Mouse (Mus musculus) CH12.LX (cell line): Measurements from ENCODE around the gene Mdga1. TPM values are rescaled to one million over a fixed set of nuclear protein-coding genes. Genes with fewer than 3 reads are reported as not detected.

Source experiments
- DNase-seq: peaks from one replicate; pipeline ENCODE4 v3.0.0-alpha.2; 2013; ENCODE audit errors: extremely low read depth
- H3K27ac ChIP-seq: 2 replicates; pipeline ENCODE4 v1.5.1; 2012; ENCODE audit warnings: low read depth, mild to moderate bottlenecking, control low read depth, moderate library complexity; ENCODE audit not compliant: insufficient read depth
- H3K27me3 ChIP-seq: replicated peaks from 2 replicates; pipeline ENCODE3; 2012; ENCODE audit warnings: inconsistent platforms
- H3K36me3 ChIP-seq, 2 experiments: replicated peaks in 1 of 2; 2 replicates each; pipeline versions ENCODE3 to v1.6.1; 2012; ENCODE audit warnings: inconsistent platforms in 1 of 2, low read length in 1 of 2, mild to moderate bottlenecking in 1 of 2, mixed read lengths in 1 of 2, moderate library complexity in 1 of 2; ENCODE audit not compliant: control insufficient read depth in 1 of 2, insufficient read depth in 1 of 2
- H3K4me1 ChIP-seq, 2 experiments: 2 replicates each; pipeline ENCODE4 v1.6.1; 2012; ENCODE audit warnings: inconsistent platforms in 1 of 2, moderate library complexity in 1 of 2; ENCODE audit not compliant: insufficient read depth in 2 of 2, control insufficient read depth in 1 of 2
- H3K4me2 ChIP-seq: 2 replicates; pipeline ENCODE4 v1.6.1; 2012; ENCODE audit warnings: low read depth, mild to moderate bottlenecking, control low read depth; ENCODE audit not compliant: poor library complexity, insufficient read depth, severe bottlenecking
- H3K4me3 ChIP-seq, 3 experiments: fragments of 150-350 bp in 1 of 3; sonication (generic) in 1 of 3; replicated peaks in 1 of 3; 2 replicates each; pipeline versions ENCODE3 to v1.5.1; 2011 to 2012; ENCODE audit warnings: low read depth in 2 of 3, low read length in 2 of 3, mild to moderate bottlenecking in 2 of 3, moderate library complexity in 2 of 3, control low read depth in 1 of 3, improper control_type of control experiment in 1 of 3, inconsistent platforms in 1 of 3, mixed read lengths in 1 of 3; ENCODE audit not compliant: poor library complexity in 1 of 3
- H3K79me2 ChIP-seq: replicated peaks from 2 replicates; pipeline ENCODE4 v1.6.1; 2012; ENCODE audit warnings: mild to moderate bottlenecking, moderate library complexity; ENCODE audit not compliant: control insufficient read depth, poor library complexity, insufficient read depth, severe bottlenecking; ENCODE audit errors: extremely low read depth
- H3K9ac ChIP-seq: 2 replicates; pipeline ENCODE4 v1.6.1; 2012; ENCODE audit warnings: low read depth, mild to moderate bottlenecking, control low read depth, moderate library complexity; ENCODE audit not compliant: insufficient read depth
- H3K9me3 ChIP-seq: replicated peaks from 2 replicates; pipeline ENCODE3; 2012; ENCODE audit warnings: low read length, inconsistent platforms, mixed read lengths
- BHLHE40 ChIP-seq: IDR thresholded peaks from 2 replicates; pipeline ENCODE4 v1.6.1; 2011; ENCODE audit warnings: mild to moderate bottlenecking, low read depth, low read length, improper control_type of control experiment
- CHD1 ChIP-seq: IDR thresholded peaks from 2 replicates; pipeline ENCODE4 v1.6.1; 2012; ENCODE audit warnings: low read depth, low read length, improper control_type of control experiment, inconsistent platforms
- CTCF ChIP-seq, 2 experiments: IDR thresholded peaks in 1 of 2; conservative IDR thresholded peaks in 1 of 2; 2 replicates each; pipeline ENCODE4 v1.5.1; 2011 to 2012; ENCODE audit warnings: low read depth in 2 of 2, low read length in 2 of 2, improper control_type of control experiment in 1 of 2, inconsistent platforms in 1 of 2, mild to moderate bottlenecking in 1 of 2, moderate library complexity in 1 of 2
- EP300 ChIP-seq: IDR thresholded peaks from 2 replicates; pipeline ENCODE4 v1.6.1; 2011; ENCODE audit warnings: low read length, improper control_type of control experiment
- GABPA ChIP-seq: IDR thresholded peaks from 2 replicates; pipeline ENCODE4 v1.6.1; 2012; ENCODE audit warnings: low read depth, low read length, improper control_type of control experiment, inconsistent platforms; ENCODE audit not compliant: insufficient replicate concordance
- HCFC1 ChIP-seq: IDR thresholded peaks from 2 replicates; pipeline ENCODE4 v1.6.1; 2012; ENCODE audit warnings: low read depth, mild to moderate bottlenecking, inconsistent platforms, low read length, improper control_type of control experiment
- IRF4 ChIP-seq: IDR thresholded peaks from 2 replicates; pipeline ENCODE4 v1.6.1; 2014; ENCODE audit warnings: low read depth, mild to moderate bottlenecking, inconsistent platforms, low read length, improper control_type of control experiment
- MAFK ChIP-seq: IDR thresholded peaks from 2 replicates; pipeline ENCODE4 v1.6.1; 2011; ENCODE audit warnings: low read length, improper control_type of control experiment; ENCODE audit not compliant: insufficient replicate concordance
- MAZ ChIP-seq: IDR thresholded peaks from 2 replicates; pipeline ENCODE4 v1.6.1; 2012; ENCODE audit warnings: low read depth, mild to moderate bottlenecking, inconsistent platforms, low read length, improper control_type of control experiment, moderate library complexity
- MEF2A ChIP-seq: IDR thresholded peaks from 2 replicates; pipeline ENCODE4 v1.6.1; 2014; ENCODE audit warnings: low read depth, mild to moderate bottlenecking, inconsistent platforms, low read length, improper control_type of control experiment, borderline replicate concordance
- MXI1 ChIP-seq: IDR thresholded peaks from 2 replicates; pipeline ENCODE4 v1.6.1; 2011; ENCODE audit warnings: mild to moderate bottlenecking, low read depth, low read length, improper control_type of control experiment
- MYC ChIP-seq: IDR thresholded peaks from 2 replicates; pipeline ENCODE4 v1.6.1; 2011; ENCODE audit warnings: low read depth, mild to moderate bottlenecking, improper control_type of control experiment, low read length
- NRF1 ChIP-seq: IDR thresholded peaks from 2 replicates; pipeline ENCODE4 v1.6.1; 2014; ENCODE audit warnings: low read depth, mild to moderate bottlenecking, inconsistent platforms, low read length, improper control_type of control experiment, moderate library complexity
- PAX5 ChIP-seq: IDR thresholded peaks from 2 replicates; pipeline ENCODE4 v1.6.1; 2012; ENCODE audit warnings: low read length, inconsistent platforms, mixed read lengths
- POLR2A ChIP-seq: IDR thresholded peaks from 2 replicates; pipeline ENCODE4 v1.6.1; 2011; ENCODE audit warnings: low read depth, mild to moderate bottlenecking, improper control_type of control experiment, low read length
- SMC3 ChIP-seq: IDR thresholded peaks from 2 replicates; pipeline ENCODE4 v1.6.1; 2011; ENCODE audit warnings: low read depth, low read length, improper control_type of control experiment
- TBP ChIP-seq: conservative IDR thresholded peaks from 2 replicates; pipeline ENCODE4 v1.6.1; 2011; ENCODE audit warnings: low read depth, low read length, improper control_type of control experiment
- UBTF ChIP-seq: IDR thresholded peaks from 2 replicates; pipeline ENCODE4 v1.6.1; 2012; ENCODE audit warnings: low read depth, mild to moderate bottlenecking, inconsistent platforms, low read length, improper control_type of control experiment, moderate library complexity
- USF2 ChIP-seq: conservative IDR thresholded peaks from 2 replicates; pipeline ENCODE4 v1.6.1; 2011; ENCODE audit warnings: low read depth, low read length, improper control_type of control experiment
- ZC3H11A ChIP-seq: IDR thresholded peaks from 2 replicates; pipeline ENCODE4 v1.6.1; 2012; ENCODE audit warnings: low read depth, mild to moderate bottlenecking, inconsistent platforms, low read length, improper control_type of control experiment
- ZMIZ1 ChIP-seq: IDR thresholded peaks from 2 replicates; pipeline ENCODE4 v1.6.1; 2012; ENCODE audit warnings: low read depth, mild to moderate bottlenecking, inconsistent platforms, low read length, improper control_type of control experiment
- ZNF384 ChIP-seq: IDR thresholded peaks from 2 replicates; pipeline ENCODE4 v1.6.1; 2012; ENCODE audit warnings: low read depth, low read length, improper control_type of control experiment, inconsistent platforms
- dilution Hi-C: fragments of 300-500 bp; cut with MboI; formaldehyde crosslinking; loops from 2 replicates; pipeline ENCODE4 v1.14.3; 2020; ENCODE audit warnings: low sequenced_read_pairs; ENCODE audit not compliant: extremely low pct_unique_long_range_greater_than_20kb, extremely low pct_ligation_motif_present
- in situ Hi-C: fragments of 300-500 bp; cut with MboI; formaldehyde crosslinking; loops from 3 replicates; pipeline ENCODE4 v1.14.3; 2019; ENCODE audit warnings: low sequenced_read_pairs, low pct_ligation_motif_present, low pct_unique_long_range_greater_than_20kb, mixed read lengths
- polyA plus RNA-seq: library from polyadenylated mRNA; unstranded; fragments of >175 nt; gene quantifications from 2 replicates; pipeline ENCODE4 v1.2.1, GENCODE M21; 2012; ENCODE audit warnings: low read depth; ENCODE audit not compliant: insufficient read length
- total RNA-seq, 2 experiments: library from RNA; depleted of rRNA; stranded (reverse); fragments of 300-350 nt in 1 of 2; fragments of >200 nt in 1 of 2; gene quantifications; 2 replicates each; pipeline ENCODE4 v1.2.3; 2012 to 2014

Mdga1 gene
- total and polyA plus RNA-seq, 3 experiments = 0.29 to 0.39 (median 0.38) TPM

GRCm38 (mm10) chr17:29939011-29939410 is 30.9 kb downstream of the Mdga1 start:
- H3K9ac ChIP-seq = no peak overlapping the region
- H3K4me1 ChIP-seq = peaks cover 0 to 4% of the 10 kb centered on the region in 2 experiments; a peak in 1 of 4 replicates
- H3K4me3 ChIP-seq = no peak overlapping the region
- TF ChIP-seq ZMIZ1 (no peak), MAZ (no peak), BHLHE40 (no peak), SMC3 (no peak), PAX5 (no peak), CHD1 (no peak), USF2 (no peak), NRF1 (no peak), EP300 (no peak), MXI1 (no peak), UBTF (no peak), CTCF (conservative IDR thresholded peaks at IDR 0.05 in 1 of 2, IDR thresholded peaks at IDR 0.05 in 1 of 2; ENCODE audit: low read depth in 2 of 2, low read length in 2 of 2) (no peak), TBP (no peak), MEF2A (no peak), GABPA (no peak), MAFK (no peak)
- TF ChIP-seq, all 38 proteins: peak for 0
- in situ Hi-C loops (no loop called here), dilution Hi-C loops (no loop called here)
- Histone ChIP-seq H3K4me2 (no peak overlapping the region), H3K27ac (no peak overlapping the region), H3K36me3 (no peaks in the 10 kb centered on the region), H3K27me3 (peaks cover 1% of the 10 kb centered on the region), H3K79me2 (no peaks in the 10 kb centered on the region), H3K9me3 (peaks cover 8% of the 10 kb centered on the region)
- DNase-seq = no peak

- no peaks in the 10 kb centered on the region for H3K36me3 ChIP-seq
- H3K79me2 ChIP-seq = no peaks in the 10 kb centered on the region
- peaks cover 0 to 1% of the 10 kb centered on the region in 2 experiments; a peak in 1 of 4 replicates for H3K4me1 ChIP-seq
- H3K27ac ChIP-seq = no peak overlapping the region
- in situ Hi-C loops = no loop called here
- peaks cover 1% of the 10 kb centered on the region for H3K27me3 ChIP-seq
- TF ChIP-seq MEF2A (no peak), UBTF (no peak), MXI1 (no peak), PAX5 (no peak), ZC3H11A (no peak), CTCF (conservative IDR thresholded peaks at IDR 0.05 in 1 of 2, IDR thresholded peaks at IDR 0.05 in 1 of 2; ENCODE audit: low read depth in 2 of 2, low read length in 2 of 2) (no peak), HCFC1 (no peak), CHD1 (no peak), MYC (no peak), POLR2A (no peak), ZMIZ1 (no peak), IRF4 (no peak), ZNF384 (no peak)
- dilution Hi-C loops = no loop called here
- H3K9ac ChIP-seq = no peak overlapping the region
- DNase-seq = no peak
- H3K4me2 ChIP-seq = no peak overlapping the region
- H3K4me3 ChIP-seq = no peak overlapping the region
- peaks cover 14% of the 10 kb centered on the region for H3K9me3 ChIP-seq
These were observed 32.5 kb downstream of the Mdga1 start for GRCm38 (mm10) chr17:29937350-29937781.
